Mouse (Mus musculus) liver, adult 2 months (tissue): Measurements from ENCODE around the gene Gm2075.
"Not testable (repeated sequence)": the region's sequence is repeated elsewhere in the genome, so short reads cannot be mapped to it uniquely, and the experiment has no call there.

ENCODE experiments used
- CTCF ChIP-seq: fragments of 200-500 bp; IDR thresholded peaks from 2 replicates; pipeline ENCODE4 v1.5.1; 2011; ENCODE audit warnings: low read depth, low read length, control low read depth
- POLR2A ChIP-seq: fragments of 200-500 bp; IDR thresholded peaks from 2 replicates; pipeline ENCODE4 v1.6.1; 2011; ENCODE audit warnings: low read length, control low read depth; ENCODE audit not compliant: insufficient read depth; ENCODE audit errors: extremely low read depth

DNA sequence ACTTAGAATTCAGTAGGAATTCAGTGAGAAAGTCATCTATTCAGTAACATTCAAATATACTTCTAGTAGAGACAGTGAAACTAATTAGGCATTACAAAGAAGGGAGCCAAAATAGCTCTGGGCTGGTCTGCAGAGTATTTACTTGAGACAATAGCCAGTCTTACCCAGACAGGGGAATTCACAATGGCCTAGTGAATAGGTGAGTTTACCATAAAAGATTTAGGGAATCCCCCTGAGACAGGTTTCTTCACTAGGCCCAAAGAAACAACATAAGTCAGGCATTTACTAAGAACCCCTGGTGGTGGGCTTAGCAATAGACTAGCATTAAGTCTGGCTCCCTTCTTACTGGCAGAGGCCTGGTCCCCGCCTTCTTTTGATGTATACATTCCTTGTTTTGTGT lies 33.6 kb downstream of the Gm2075 start:
- not testable (repeated sequence) for TF ChIP-seq CTCF, POLR2A
